Mouse (Mus musculus): ENCODE data around the gene Myo18b. TPM values are rescaled to one million over a fixed set of nuclear protein-coding genes. Genes with fewer than 3 reads are reported as not detected.

Gene Myo18b
- polyA plus RNA-seq, 1 experiment from 2014 or later, result 17.1 TPM

- WGBS, result 77% methylated on average over 3 of the region's 3 CpGs
- ATAC-seq (ENCODE audit: extremely low read depth, insufficient number of reproducible peaks, low FRiP score, low TSS enrichment), result no peak
- Histone ChIP-seq H3K9ac (no peak overlapping the region), H3K36me3 (peaks cover 76% of the 10 kb centered on the region), H3K4me2 (no peak overlapping the region), H3K4me1 (peaks cover 10% of the 10 kb centered on the region), H3K9me3 (no peaks in the 10 kb centered on the region), H3K27me3 (replicated peaks) (peaks cover 18% of the 10 kb centered on the region; the same call in 1 of the 2 replicates), H3K4me3 (no peak overlapping the region), H3K27ac (replicated peaks) (no peak overlapping the region)
Measured at GRCm38 (mm10) chr5:112844460-112844859, 51.7 kb downstream of the Myo18b start.

GRCm38 (mm10) chr5:112843676-112844257 is 52.4 kb downstream of the Myo18b start:
- H3K4me3 ChIP-seq, result no peak overlapping the region
- WGBS, result 41% methylated on average over 6 of the region's 6 CpGs
- no peak overlapping the region for H3K4me2 ChIP-seq
- H3K9ac ChIP-seq, result no peak overlapping the region
- no peak for ATAC-seq (ENCODE audit: extremely low read depth, insufficient number of reproducible peaks, low FRiP score, low TSS enrichment)
- peaks cover 83% of the 10 kb centered on the region for H3K36me3 ChIP-seq
- no peak overlapping the region for H3K27ac ChIP-seq (replicated peaks)
- H3K4me1 ChIP-seq, result peaks cover 3% of the 10 kb centered on the region
- peaks cover 16% of the 10 kb centered on the region; the same call in 1 of the 2 replicates for H3K27me3 ChIP-seq (replicated peaks)
- no peaks in the 10 kb centered on the region for H3K9me3 ChIP-seq

- Histone ChIP-seq H3K9me3 (no peaks in the 10 kb centered on the region), H3K4me2 (no peak overlapping the region), H3K27ac (replicated peaks) (no peak overlapping the region), H3K9ac (no peak overlapping the region), H3K27me3 (replicated peaks) (peaks cover 8% of the 10 kb centered on the region; the same call in 1 of the 2 replicates), H3K4me1 (no peaks in the 10 kb centered on the region), H3K4me3 (no peak overlapping the region), H3K36me3 (peaks cover 93% of the 10 kb centered on the region)
- 73% methylated on average over 5 of the region's 5 CpGs for WGBS
- ATAC-seq (ENCODE audit: extremely low read depth, insufficient number of reproducible peaks, low FRiP score, low TSS enrichment), result no peak
Measured at GRCm38 (mm10) chr5:112842696-112843095, 53.5 kb downstream of the Myo18b start.

GRCm38 (mm10) chr5:112841850-112842249 is 54.3 kb downstream of the Myo18b start:
- Histone ChIP-seq H3K27ac (replicated peaks) (no peak overlapping the region), H3K9ac (no peak overlapping the region), H3K9me3 (no peaks in the 10 kb centered on the region), H3K4me1 (no peaks in the 10 kb centered on the region), H3K36me3 (peaks cover 100% of the 10 kb centered on the region), H3K4me3 (no peak overlapping the region), H3K4me2 (no peak overlapping the region), H3K27me3 (replicated peaks) (no peaks in the 10 kb centered on the region)
- ATAC-seq (ENCODE audit: extremely low read depth, insufficient number of reproducible peaks, low FRiP score, low TSS enrichment), result no peak
- WGBS, result 55% methylated on average over 6 of the region's 6 CpGs

- ATAC-seq (ENCODE audit: extremely low read depth, insufficient number of reproducible peaks, low FRiP score, low TSS enrichment), result no peak
- H3K36me3 ChIP-seq, result peaks cover 100% of the 10 kb centered on the region
- H3K27me3 ChIP-seq (replicated peaks), result no peaks in the 10 kb centered on the region
- H3K4me3 ChIP-seq, result no peak overlapping the region
- no peaks in the 10 kb centered on the region for H3K4me1 ChIP-seq
- H3K9me3 ChIP-seq, result no peaks in the 10 kb centered on the region
- H3K4me2 ChIP-seq, result no peak overlapping the region
- no peak overlapping the region for H3K9ac ChIP-seq
- no peak overlapping the region for H3K27ac ChIP-seq (replicated peaks)
Measured at GRCm38 (mm10) chr5:112834896-112835295, 61.3 kb downstream of the Myo18b start.

GRCm38 (mm10) chr5:112833866-112834265 is 62.3 kb downstream of the Myo18b start:
- no peak overlapping the region for H3K4me2 ChIP-seq
- H3K27ac ChIP-seq (replicated peaks), result no peak overlapping the region
- no peak overlapping the region for H3K9ac ChIP-seq
- 77% methylated on average over 11 of the region's 11 CpGs for WGBS
- ATAC-seq (ENCODE audit: extremely low read depth, insufficient number of reproducible peaks, low FRiP score, low TSS enrichment), result no peak
- no peaks in the 10 kb centered on the region for H3K4me1 ChIP-seq
- no peak overlapping the region for H3K4me3 ChIP-seq
- no peaks in the 10 kb centered on the region for H3K27me3 ChIP-seq (replicated peaks)
- H3K36me3 ChIP-seq, result peaks cover 100% of the 10 kb centered on the region
- no peaks in the 10 kb centered on the region for H3K9me3 ChIP-seq

- peaks cover 96% of the 10 kb centered on the region for H3K36me3 ChIP-seq
- WGBS, result 70% methylated on average over 12 of the region's 12 CpGs
- no peak for ATAC-seq (ENCODE audit: extremely low read depth, insufficient number of reproducible peaks, low FRiP score, low TSS enrichment)
Measured at GRCm38 (mm10) chr5:112825091-112825794, 70.9 kb downstream of the Myo18b start.

GRCm38 (mm10) chr5:112824376-112824775 is 71.8 kb downstream of the Myo18b start:
- ATAC-seq (ENCODE audit: extremely low read depth, insufficient number of reproducible peaks, low FRiP score, low TSS enrichment), result no peak
- Histone ChIP-seq H3K9me3 (no peaks in the 10 kb centered on the region), H3K4me3 (no peak overlapping the region), H3K27ac (replicated peaks) (no peak overlapping the region), H3K4me2 (no peak overlapping the region), H3K9ac (no peak overlapping the region), H3K4me1 (no peaks in the 10 kb centered on the region), H3K27me3 (replicated peaks) (no peaks in the 10 kb centered on the region), H3K36me3 (peaks cover 89% of the 10 kb centered on the region)
- WGBS, result 38% methylated on average over 13 of the region's 13 CpGs

More at GRCm38 (mm10) chr5:112825091-112825794, 70.9 kb downstream of the Myo18b start:
- H3K4me2 ChIP-seq, result no peak overlapping the region
- no peak overlapping the region for H3K27ac ChIP-seq (replicated peaks)
- no peak overlapping the region for H3K9ac ChIP-seq
- H3K9me3 ChIP-seq, result no peaks in the 10 kb centered on the region
- no peak overlapping the region for H3K4me3 ChIP-seq
- H3K27me3 ChIP-seq (replicated peaks), result no peaks in the 10 kb centered on the region
- H3K4me1 ChIP-seq, result no peaks in the 10 kb centered on the region

GRCm38 (mm10) chr5:112822426-112822825 is 73.7 kb downstream of the Myo18b start:
- Histone ChIP-seq H3K27me3 (replicated peaks) (no peaks in the 10 kb centered on the region), H3K4me2 (no peak overlapping the region), H3K9me3 (no peaks in the 10 kb centered on the region), H3K9ac (no peak overlapping the region), H3K27ac (replicated peaks) (no peak overlapping the region), H3K4me1 (no peaks in the 10 kb centered on the region), H3K4me3 (no peak overlapping the region), H3K36me3 (peaks cover 76% of the 10 kb centered on the region)
- 67% methylated on average over 3 of the region's 3 CpGs for WGBS
- ATAC-seq (ENCODE audit: extremely low read depth, insufficient number of reproducible peaks, low FRiP score, low TSS enrichment), result no peak

- no peak for ATAC-seq (ENCODE audit: extremely low read depth, insufficient number of reproducible peaks, low FRiP score, low TSS enrichment)
- no peak overlapping the region for H3K4me3 ChIP-seq
- H3K36me3 ChIP-seq, result peaks cover 67% of the 10 kb centered on the region
- H3K4me2 ChIP-seq, result no peak overlapping the region
- no peaks in the 10 kb centered on the region for H3K4me1 ChIP-seq
- peak overlapping the region; percentile 2; the same call in 1 of the 2 replicates for H3K27ac ChIP-seq (replicated peaks)
- 63% methylated on average over 7 of the region's 7 CpGs for WGBS
- H3K9ac ChIP-seq, result no peak overlapping the region
- H3K9me3 ChIP-seq, result no peaks in the 10 kb centered on the region
- no peaks in the 10 kb centered on the region for H3K27me3 ChIP-seq (replicated peaks)
Measured at GRCm38 (mm10) chr5:112815051-112815450, 81.1 kb downstream of the Myo18b start.

GRCm38 (mm10) chr5:112807629-112808028 is 88.5 kb downstream of the Myo18b start:
- Histone ChIP-seq H3K27ac (replicated peaks) (no peak overlapping the region), H3K27me3 (replicated peaks) (no peaks in the 10 kb centered on the region), H3K4me2 (no peak overlapping the region), H3K9me3 (no peaks in the 10 kb centered on the region), H3K4me1 (no peaks in the 10 kb centered on the region), H3K9ac (no peak overlapping the region), H3K4me3 (no peak overlapping the region), H3K36me3 (peaks cover 90% of the 10 kb centered on the region)
- ATAC-seq (ENCODE audit: extremely low read depth, insufficient number of reproducible peaks, low FRiP score, low TSS enrichment), result no peak
- 82% methylated on average over 4 of the region's 4 CpGs for WGBS

- Histone ChIP-seq H3K4me3 (no peak overlapping the region), H3K4me1 (peaks cover 17% of the 10 kb centered on the region), H3K9me3 (no peaks in the 10 kb centered on the region), H3K4me2 (no peak overlapping the region), H3K27me3 (replicated peaks) (no peaks in the 10 kb centered on the region), H3K36me3 (peaks cover 90% of the 10 kb centered on the region), H3K9ac (no peak overlapping the region), H3K27ac (replicated peaks) (no peak overlapping the region)
- ATAC-seq (ENCODE audit: extremely low read depth, insufficient number of reproducible peaks, low FRiP score, low TSS enrichment), result no peak
- WGBS, result 78% methylated on average over 7 of the region's 7 CpGs
Measured at GRCm38 (mm10) chr5:112796086-112796485, 100.1 kb downstream of the Myo18b start.

Data from heart, embryonic 13.5 days (tissue).